In the genomic region with DNA sequence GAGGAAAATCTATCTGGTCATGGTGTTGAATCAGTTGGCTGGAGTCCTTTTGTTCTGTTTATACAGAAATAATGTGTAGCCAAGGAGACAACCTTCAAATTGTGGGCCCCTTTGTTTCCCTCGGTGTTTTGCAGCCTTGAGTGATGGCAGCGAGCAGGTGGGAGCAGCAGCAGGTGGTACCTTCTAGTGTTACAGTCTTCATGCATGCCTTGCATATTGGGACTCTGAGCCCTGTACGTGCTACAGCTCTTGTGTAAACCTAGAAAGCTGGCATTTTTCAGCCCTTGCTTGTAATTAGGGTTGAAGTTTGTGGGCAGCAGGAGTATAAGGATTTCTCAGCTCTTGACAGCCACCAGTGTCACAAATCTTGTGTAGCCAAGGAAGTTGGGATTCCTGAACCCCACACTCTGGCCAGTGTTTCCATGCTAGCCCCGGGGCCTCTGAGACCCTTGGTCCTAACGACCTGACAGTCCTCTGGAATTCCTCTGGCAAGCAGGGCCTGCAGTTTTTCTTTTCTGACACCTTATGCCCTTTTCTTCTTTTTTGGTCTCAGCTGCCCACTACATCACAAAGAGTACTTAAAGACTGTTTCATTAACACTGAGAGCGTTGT, we compare ENCODE assay signal across 10 mouse cellular contexts. TPM values are rescaled to one million over a fixed set of nuclear protein-coding genes. Genes with fewer than 3 reads are reported as not detected.
DNase-seq lines count a peak whose midpoint lies in the region; ATAC-seq and TF ChIP-seq lines count a peak whose summit lies in the region.
"Had no signal": no experiment of that assay in that cellular context is flagged by ENCODE, and none has a peak within 500 bp of the region (broad histone marks: within the 10 kb centered on the region; RNA-seq: fewer than 3 reads in every experiment).

No protein-coding gene starts in this region.

- H3K36me3 ChIP-seq in kidney, embryonic 16.5 days (ENCODE audit: insufficient read depth, low read length), result no peaks in the 10 kb centered on the region
- H3K36me3 ChIP-seq in hindbrain, embryonic 11.5 days (ENCODE audit: control insufficient read depth, insufficient read depth, low read length), result no peaks in the 10 kb centered on the region
- H3K36me3 ChIP-seq in myocyte (ENCODE audit: control insufficient read depth, insufficient read depth), result no peaks in the 10 kb centered on the region
- H3K36me3 ChIP-seq: liver, embryonic 15.5 days had no signal

- H3K79me2 ChIP-seq in myocyte (ENCODE audit: control insufficient read depth, insufficient read depth), result no peaks in the 10 kb centered on the region

- peaks cover 19% of the 10 kb centered on the region for H3K4me1 ChIP-seq in kidney, embryonic 16.5 days (ENCODE audit: insufficient read depth, low read length)
- H3K4me1 ChIP-seq in hindbrain, embryonic 11.5 days (replicated peaks; ENCODE audit: control insufficient read depth, insufficient read depth, low read length), result peaks cover 11% of the 10 kb centered on the region; the same call in 1 of the 2 replicates

- DNase-seq in kidney, postnatal 10 days, result no peak
- DNase-seq in embryo, embryonic 9.5 days (ENCODE audit: extremely low spot score), result peak; percentile 64
- peak; percentile 66 for DNase-seq in hindbrain, embryonic 11.5 days (ENCODE audit: low spot score)
- no peak for DNase-seq in urinary bladder, postnatal 14 days (ENCODE audit: low spot score)
- no peak for DNase-seq in layer of hippocampus, adult 18-20 months (ENCODE audit: low spot score in 2 of 2)
- DNase-seq: cerebellum, adult 9-11 months had no signal

- H3ac ChIP-seq in myocyte (ENCODE audit: control insufficient read depth, insufficient read length), result peak overlapping the region; percentile 22

- TF ChIP-seq POLR2A in myocyte (IDR thresholded peaks at IDR 0.05; ENCODE audit: insufficient read length, low read depth), result no peak

- no peak overlapping the region; the same call in 1 of the 2 replicates for H3K9ac ChIP-seq in kidney, embryonic 16.5 days (replicated peaks; ENCODE audit: low read length)
- no peak overlapping the region for H3K9ac ChIP-seq in hindbrain, embryonic 11.5 days (ENCODE audit: low read depth, low read length)
- H3K9ac ChIP-seq: liver, embryonic 15.5 days had no signal

- H3K4me2 ChIP-seq in kidney, embryonic 16.5 days (replicated peaks; ENCODE audit: low read depth, low read length), result no peak overlapping the region
- no peak overlapping the region for H3K4me2 ChIP-seq in hindbrain, embryonic 11.5 days (replicated peaks; ENCODE audit: low read depth, low read length)
- peak overlapping the region; percentile 70 for H3K4me2 ChIP-seq in myocyte (ENCODE audit: low read depth)
- H3K4me2 ChIP-seq: liver, embryonic 15.5 days had no signal

- ATAC-seq in kidney, embryonic 16.5 days (ENCODE audit: low FRiP score, low TSS enrichment), result peak; percentile 89
- peak; percentile 79 for ATAC-seq in hindbrain, embryonic 11.5 days (ENCODE audit: low FRiP score)
- ATAC-seq in frontal cortex, adult (ENCODE audit: low TSS enrichment), result no peak

- no peaks in the 10 kb centered on the region for H3K27me3 ChIP-seq in kidney, embryonic 16.5 days (ENCODE audit: insufficient read depth, low read length)
- H3K27me3 ChIP-seq in hindbrain, embryonic 11.5 days (ENCODE audit: control insufficient read depth, insufficient read depth, low read length), result no peaks in the 10 kb centered on the region
- no peaks in the 10 kb centered on the region for H3K27me3 ChIP-seq in myocyte (ENCODE audit: control insufficient read depth, insufficient read depth, insufficient read length)
- H3K27me3 ChIP-seq: liver, embryonic 15.5 days had no signal

- 18% methylated on average over 6 of the region's 6 CpGs for WGBS in kidney, embryonic 16.5 days
- WGBS in hindbrain, embryonic 11.5 days, result 22% methylated on average over 6 of the region's 6 CpGs

- peaks cover 4% of the 10 kb centered on the region; the same call in 1 of the 2 replicates for H3K9me3 ChIP-seq in kidney, embryonic 16.5 days (ENCODE audit: low read length)
- H3K9me3 ChIP-seq in hindbrain, embryonic 11.5 days (ENCODE audit: control insufficient read depth, low read length), result no peaks in the 10 kb centered on the region
- H3K9me3 ChIP-seq: liver, embryonic 15.5 days had no signal

- no peak overlapping the region for H3K4me3 ChIP-seq in kidney, embryonic 16.5 days (ENCODE audit: low read length)
- H3K4me3 ChIP-seq in hindbrain, embryonic 11.5 days (ENCODE audit: low read depth, low read length), result no peak overlapping the region
- H3K4me3 ChIP-seq in myocyte, result no peak overlapping the region
- H3K4me3 ChIP-seq: liver, embryonic 15.5 days had no signal

- H3K27ac ChIP-seq in kidney, embryonic 16.5 days (ENCODE audit: low read length), result peak overlapping the region; percentile 91
- H3K27ac ChIP-seq in hindbrain, embryonic 11.5 days (ENCODE audit: low read depth, low read length), result peak overlapping the region; percentile 72
- H3K27ac ChIP-seq: liver, embryonic 15.5 days had no signal

TF ChIP-seq in myocyte, 11 proteins besides CTCF, POLR2A, EP300 and RAD21:
- TF ChIP-seq E2F4 (IDR thresholded peaks at IDR 0.05; ENCODE audit: insufficient read depth) (no peak), MAX (IDR thresholded peaks at IDR 0.05; ENCODE audit: low read depth) (no peak), SRF (IDR thresholded peaks at IDR 0.05; ENCODE audit: control insufficient read depth, insufficient read length, low read depth) (peak; percentile 48), MYOG (IDR thresholded peaks at IDR 0.05; ENCODE audit: control insufficient read depth in 1 of 3, insufficient read depth in 1 of 3, insufficient read length in 2 of 3, low read depth in 2 of 3) (peak; percentile 90 to 97 (median 97)), TCF3 (IDR thresholded peaks at IDR 0.05; ENCODE audit: insufficient read length, low read depth) (peak; percentile 97), CEBPB (IDR thresholded peaks at IDR 0.05; ENCODE audit: insufficient read depth, poor library complexity, severe bottlenecking) (peak; percentile 53; the same call in 1 of the 2 replicates), REST (IDR thresholded peaks at IDR 0.05; ENCODE audit: insufficient read depth, insufficient read length) (no peak), MYOD1 (IDR thresholded peaks at IDR 0.05; ENCODE audit: control insufficient read depth in 1 of 3, insufficient read length in 2 of 3, low read depth in 2 of 3) (peak; percentile 99 to 100 (median 100)), TCF12 (IDR thresholded peaks at IDR 0.05; ENCODE audit: insufficient read depth, poor library complexity, severe bottlenecking) (peak; percentile 98), USF1 (IDR thresholded peaks at IDR 0.05; ENCODE audit: low read depth) (no peak), POLR2AphosphoS2 (IDR thresholded peaks at IDR 0.05; ENCODE audit: insufficient read length, low read depth) (no peak)

RNA-seq across cellular contexts. Expression of a gene that starts 42.8 kb away (rescaled TPM):
- polyA plus RNA-seq in kidney, embryonic 16.5 days (2015; fragmentation: Nextera tagmentation; extraction: Ambion mirVana), result 12.6 and 13.2 TPM in 2 replicates
- 8.3 and 14.3 TPM in 2 replicates for polyA plus RNA-seq in hindbrain, embryonic 11.5 days (2014; fragmentation: Nextera tagmentation; extraction: Ambion mirVana)
- 7.5 TPM for polyA plus RNA-seq in myocyte (2012; fragmentation: generic; extraction: Trizol)
- 1 to 10 TPM; 7.7 to 8.1 TPM for total RNA-seq in layer of hippocampus, adult 18-20 months (2021)

RNA-seq across cellular contexts. Expression of a gene that starts 46.4 kb away (rescaled TPM):
- polyA plus RNA-seq in kidney, embryonic 16.5 days (2015; fragmentation: Nextera tagmentation; extraction: Ambion mirVana), result 66.9 and 69.5 TPM in 2 replicates
- 66.4 and 73.5 TPM in 2 replicates for polyA plus RNA-seq in hindbrain, embryonic 11.5 days (2014; fragmentation: Nextera tagmentation; extraction: Ambion mirVana)
- polyA plus RNA-seq in myocyte (2012; fragmentation: generic; extraction: Trizol), result 3.8 TPM
- total RNA-seq in layer of hippocampus, adult 18-20 months (2021), result 1 to 10 TPM in 1 of 2 experiments, under 1 TPM in 1; 0.61 to 1.9 TPM

Comparison
In these comparisons a context has a peak if more than half of its experiments do, and no peak if none do; other contexts are left out.
1. DNase-seq: peak in embryo, embryonic 9.5 days (single experiment) and hindbrain, embryonic 11.5 days (single experiment); none in kidney, postnatal 10 days (single experiment), urinary bladder, postnatal 14 days (single experiment) and layer of hippocampus, adult 18-20 months (0 of 2).
2. RNA of a gene that starts 46.4 kb away (polyA plus RNA-seq): 66.9 to 69.5 TPM in kidney, embryonic 16.5 days and 66.4 to 73.5 TPM in hindbrain, embryonic 11.5 days; 3.8 TPM in myocyte (single experiment); every median in the first group is over 10 times any median in the second.